Mouse (Mus musculus) kidney, embryonic 16.5 days (tissue): ENCODE data around the gene Spg20. TPM values are rescaled to one million over a fixed set of nuclear protein-coding genes. Genes with fewer than 3 reads are reported as not detected.

Source experiments
- ATAC-seq: fragments of 200-750 bp; cut with Nextera tagmentation; 2 replicates; pipeline ENCODE4 v1.8.0; 2017; ENCODE audit warnings: moderate TSS enrichment; ENCODE audit not compliant: low FRiP score, low TSS enrichment
- H3K27ac ChIP-seq: fragments of 300-500 bp; sonication (generic); 2 replicates; pipeline ENCODE4 v1.5.1; 2014; ENCODE audit warnings: low read length
- H3K27me3 ChIP-seq: fragments of 300-500 bp; sonication (generic); 2 replicates; pipeline ENCODE4 v1.6.1; 2014; ENCODE audit warnings: low read length, control low read depth, mixed read lengths; ENCODE audit not compliant: insufficient read depth
- H3K36me3 ChIP-seq: fragments of 300-500 bp; sonication (generic); 2 replicates; pipeline ENCODE4 v1.6.1; 2014; ENCODE audit warnings: low read length, control low read depth, mixed read lengths; ENCODE audit not compliant: insufficient read depth
- H3K4me1 ChIP-seq: fragments of 300-500 bp; sonication (generic); 2 replicates; pipeline ENCODE4 v1.6.1; 2014; ENCODE audit warnings: low read length, control low read depth, mixed read lengths; ENCODE audit not compliant: insufficient read depth
- H3K4me2 ChIP-seq: fragments of 300-500 bp; sonication (generic); replicated peaks from 2 replicates; pipeline ENCODE4 v1.6.1; 2014; ENCODE audit warnings: low read depth, low read length
- H3K4me3 ChIP-seq: fragments of 300-500 bp; sonication (generic); 2 replicates; pipeline ENCODE4 v1.5.1; 2014; ENCODE audit warnings: mild to moderate bottlenecking, low read length
- H3K9ac ChIP-seq: fragments of 300-500 bp; sonication (generic); replicated peaks from 2 replicates; pipeline ENCODE4 v1.6.1; 2014; ENCODE audit warnings: low read length
- H3K9me3 ChIP-seq: fragments of 300-500 bp; sonication (generic); 2 replicates; pipeline ENCODE4 v1.6.1; 2016; ENCODE audit warnings: low read length, control low read depth
- WGBS: fragments of 180-500 bp; shearing (Covaris S2); extraction: QIAGEN DNeasy Blood & Tissue Kit; methylation state at CpG from one replicate; pipeline ENCODE4 v1.1.7; 2014; 5-methylcytosine and 5-hydroxymethylcytosine counted together
- polyA plus RNA-seq: library from polyadenylated mRNA; unstranded; fragments of >200 nt; fragmentation: Nextera tagmentation; extraction: Ambion mirVana; gene quantifications from 2 replicates; pipeline ENCODE4 v1.2.1, GENCODE M21; 2015

Gene Spg20
- polyA plus RNA-seq, 1 experiment from 2014 or later: 45.7 TPM

- no peak for ATAC-seq
- Histone ChIP-seq H3K27me3 (no peaks in the 10 kb centered on the region), H3K4me3 (no peak overlapping the region), H3K9ac (no peak overlapping the region), H3K36me3 (no peaks in the 10 kb centered on the region), H3K27ac (no peak overlapping the region), H3K4me1 (no peaks in the 10 kb centered on the region), H3K4me2 (no peak overlapping the region), H3K9me3 (no peaks in the 10 kb centered on the region)
- 74% methylated on average over 8 of the region's 8 CpGs for WGBS
Observed at GRCm38 (mm10) chr3:55079619-55080018, 32.3 kb upstream of the Spg20 start.

- no peak overlapping the region for H3K4me3 ChIP-seq
- 12% methylated on average over 6 of the region's 6 CpGs for WGBS
Observed at GRCm38 (mm10) chr3:55080055-55080454, 31.9 kb upstream of the Spg20 start.

GRCm38 (mm10) chr3:55084781-55085180 lies 27.1 kb upstream of the Spg20 start:
- no peak overlapping the region for H3K27ac ChIP-seq
- H3K4me1 ChIP-seq: no peaks in the 10 kb centered on the region
- H3K9ac ChIP-seq: no peak overlapping the region
- H3K4me3 ChIP-seq: no peak overlapping the region
- no peak overlapping the region for H3K4me2 ChIP-seq
- no peak for ATAC-seq
- no peaks in the 10 kb centered on the region for H3K27me3 ChIP-seq
- H3K9me3 ChIP-seq: no peaks in the 10 kb centered on the region
- H3K36me3 ChIP-seq: no peaks in the 10 kb centered on the region
- WGBS: 70% methylated on average over 6 of the region's 6 CpGs

More at GRCm38 (mm10) chr3:55080055-55080454, 31.9 kb upstream of the Spg20 start:
- peak; percentile 92 for ATAC-seq
- H3K4me1 ChIP-seq: no peaks in the 10 kb centered on the region
- H3K9me3 ChIP-seq: no peaks in the 10 kb centered on the region
- H3K9ac ChIP-seq: no peak overlapping the region
- H3K4me2 ChIP-seq: no peak overlapping the region
- no peaks in the 10 kb centered on the region for H3K36me3 ChIP-seq
- H3K27ac ChIP-seq: no peak overlapping the region
- H3K27me3 ChIP-seq: no peaks in the 10 kb centered on the region

GRCm38 (mm10) chr3:55085716-55086115 lies 26.2 kb upstream of the Spg20 start:
- Histone ChIP-seq H3K4me1 (no peaks in the 10 kb centered on the region), H3K36me3 (no peaks in the 10 kb centered on the region), H3K9ac (no peak overlapping the region), H3K4me2 (no peak overlapping the region), H3K27ac (no peak overlapping the region), H3K27me3 (no peaks in the 10 kb centered on the region), H3K9me3 (no peaks in the 10 kb centered on the region), H3K4me3 (no peak overlapping the region)
- 54% methylated on average over 3 of the region's 3 CpGs for WGBS
- ATAC-seq: no peak

- H3K4me2 ChIP-seq: no peak overlapping the region
- 79% methylated on average over 5 of the region's 5 CpGs for WGBS
- no peak overlapping the region for H3K9ac ChIP-seq
- H3K4me3 ChIP-seq: no peak overlapping the region
- H3K9me3 ChIP-seq: no peaks in the 10 kb centered on the region
- H3K27me3 ChIP-seq: no peaks in the 10 kb centered on the region
- ATAC-seq: no peak
- no peaks in the 10 kb centered on the region for H3K4me1 ChIP-seq
- H3K27ac ChIP-seq: no peak overlapping the region
- H3K36me3 ChIP-seq: no peaks in the 10 kb centered on the region
Observed at GRCm38 (mm10) chr3:55086948-55087347, 25.0 kb upstream of the Spg20 start.

GRCm38 (mm10) chr3:55087360-55087759 lies 24.5 kb upstream of the Spg20 start:
- Histone ChIP-seq H3K9me3 (no peaks in the 10 kb centered on the region), H3K27me3 (no peaks in the 10 kb centered on the region), H3K4me1 (no peaks in the 10 kb centered on the region), H3K4me3 (no peak overlapping the region), H3K36me3 (no peaks in the 10 kb centered on the region), H3K9ac (no peak overlapping the region), H3K4me2 (no peak overlapping the region), H3K27ac (no peak overlapping the region)
- ATAC-seq: no peak
- 70% methylated on average over 4 of the region's 4 CpGs for WGBS

- H3K36me3 ChIP-seq: no peaks in the 10 kb centered on the region
- no peak overlapping the region for H3K9ac ChIP-seq
- WGBS: 69% methylated on average over 4 of the region's 4 CpGs
- no peak overlapping the region for H3K27ac ChIP-seq
- H3K4me2 ChIP-seq: no peak overlapping the region
- no peak overlapping the region for H3K4me3 ChIP-seq
- no peak for ATAC-seq
- H3K9me3 ChIP-seq: no peaks in the 10 kb centered on the region
- no peaks in the 10 kb centered on the region for H3K27me3 ChIP-seq
- no peaks in the 10 kb centered on the region for H3K4me1 ChIP-seq
Observed at GRCm38 (mm10) chr3:55088359-55088758, 23.5 kb upstream of the Spg20 start.

- no peak for ATAC-seq
- no peaks in the 10 kb centered on the region for H3K36me3 ChIP-seq
- no peak overlapping the region for H3K4me3 ChIP-seq
- H3K4me2 ChIP-seq: no peak overlapping the region
- no peaks in the 10 kb centered on the region for H3K27me3 ChIP-seq
- H3K4me1 ChIP-seq: no peaks in the 10 kb centered on the region
- WGBS: 64% methylated on average over 3 of the region's 3 CpGs
- H3K9me3 ChIP-seq: no peaks in the 10 kb centered on the region
- H3K9ac ChIP-seq: no peak overlapping the region
- no peak overlapping the region for H3K27ac ChIP-seq
Observed at GRCm38 (mm10) chr3:55088843-55089242, 23.1 kb upstream of the Spg20 start.

- H3K4me1 ChIP-seq: no peaks in the 10 kb centered on the region
- 71% methylated on average over 4 of the region's 4 CpGs for WGBS
- H3K36me3 ChIP-seq: no peaks in the 10 kb centered on the region
- H3K9ac ChIP-seq: no peak overlapping the region
- no peak overlapping the region for H3K27ac ChIP-seq
- no peak overlapping the region for H3K4me3 ChIP-seq
- no peaks in the 10 kb centered on the region for H3K27me3 ChIP-seq
- no peak overlapping the region for H3K4me2 ChIP-seq
- ATAC-seq: no peak
- H3K9me3 ChIP-seq: no peaks in the 10 kb centered on the region
Observed at GRCm38 (mm10) chr3:55089291-55089690, 22.6 kb upstream of the Spg20 start.

- no peak for ATAC-seq
- Histone ChIP-seq H3K9ac (no peak overlapping the region), H3K27me3 (no peaks in the 10 kb centered on the region), H3K27ac (no peak overlapping the region), H3K4me3 (no peak overlapping the region), H3K4me1 (peaks cover 4% of the 10 kb centered on the region; the same call in 1 of the 2 replicates), H3K36me3 (no peaks in the 10 kb centered on the region), H3K9me3 (no peaks in the 10 kb centered on the region), H3K4me2 (no peak overlapping the region)
- 91% methylated on average over 1 of the region's 1 CpGs for WGBS
Observed at GRCm38 (mm10) chr3:55093161-55093560, 18.7 kb upstream of the Spg20 start.
